Mouse (Mus musculus): ENCODE measurements around the gene Bbs1.
A peak's percentile ranks its signal among the peaks of the same experiment; 100 is the strongest.

GRCm38 (mm10) chr19:4859081-4859480 lies 47.3 kb downstream of the Bbs1 start:
- TF ChIP-seq TAL1 (IDR thresholded peaks at IDR 0.05; ENCODE audit: low read length), result peak; percentile 98
- peak; percentile 97 for TF ChIP-seq GATA1 (IDR thresholded peaks at IDR 0.05; ENCODE audit: low read length)

All from erythroblast, embryonic 14.5 days (primary cell).